Mouse (Mus musculus) cortical plate, adult 2 months (tissue): ENCODE results near the gene Gjc2.

Experiments
- CTCF ChIP-seq: fragments of 200-500 bp; IDR thresholded peaks from 2 replicates; pipeline ENCODE4 v1.5.1; 2011; ENCODE audit warnings: mild to moderate bottlenecking, control low read depth, low read length; ENCODE audit not compliant: insufficient read depth; ENCODE audit errors: extremely low read depth
- POLR2A ChIP-seq: fragments of 200-500 bp; IDR thresholded peaks from 2 replicates; pipeline ENCODE4 v1.6.1; 2011; ENCODE audit warnings: mild to moderate bottlenecking, low read length, control low read depth; ENCODE audit not compliant: insufficient read depth; ENCODE audit errors: extremely low read depth

- TF ChIP-seq CTCF (no peak), POLR2A (no peak)
Measured at GRCm38 (mm10) chr11:59224470-59224869, 41.5 kb upstream of the Gjc2 start.
